Mouse (Mus musculus): ENCODE results near the gene Pomt1.
"Not testable (repeated sequence)": the region's sequence is repeated elsewhere in the genome, so short reads cannot be mapped to it uniquely, and the experiment has no call there.

Pomt1 gene

DNA sequence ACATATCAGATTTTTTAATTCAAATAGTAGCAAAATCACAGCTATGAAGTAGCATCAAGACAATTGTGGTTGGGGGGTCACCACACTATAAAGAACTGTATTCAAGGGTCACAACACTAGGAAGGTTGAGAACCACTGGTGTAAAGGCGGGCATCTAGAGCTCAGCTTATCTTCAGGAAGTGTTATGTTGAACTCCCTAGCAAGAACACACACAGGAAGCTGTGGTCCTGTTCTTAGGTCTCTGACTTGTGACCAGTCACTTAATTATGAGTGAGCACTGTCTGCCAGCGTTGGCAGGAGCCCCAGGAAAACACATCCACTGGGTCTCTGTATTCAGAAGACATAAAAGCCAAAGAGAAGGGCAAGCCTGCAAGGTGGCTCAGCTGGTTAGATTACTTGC lies 45.9 kb downstream of the Pomt1 start:
- DNase-seq (ENCODE audit: low read depth, low spot score): no peak

- DNase-seq (ENCODE audit: low read depth, low spot score): peak; percentile 67
Measured at GRCm38 (mm10) chr2:32282727-32283126, 46.3 kb downstream of the Pomt1 start.

DNA sequence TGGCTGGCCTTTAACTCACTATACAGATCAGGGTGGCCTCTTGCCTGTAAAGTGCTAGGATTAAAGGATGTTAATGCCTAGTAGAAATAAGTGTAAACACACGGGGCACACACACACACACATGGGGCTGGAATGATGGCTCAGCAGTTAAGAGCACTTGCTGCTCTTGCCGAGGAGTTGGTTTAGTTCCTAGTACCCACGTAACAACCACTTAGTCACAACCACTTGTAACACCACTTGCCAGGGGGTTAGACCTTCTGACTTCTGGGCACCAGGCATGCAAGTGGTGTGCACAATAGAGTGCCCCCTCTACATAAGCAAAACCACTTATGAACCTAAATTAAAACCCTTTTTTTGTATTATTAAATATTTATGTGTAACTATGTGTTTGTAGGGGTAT lies 47.6 kb downstream of the Pomt1 start:
- no peak for DNase-seq (ENCODE audit: low read depth, low spot score)

- no peak for DNase-seq (ENCODE audit: low read depth, low spot score)
Measured at GRCm38 (mm10) chr2:32287334-32287840, 51.0 kb downstream of the Pomt1 start, which contains the start of gene Golga2. TSS of gene Golga2 (plus strand) at chr2:32287384.

GRCm38 (mm10) chr2:32287923-32288367 lies 51.6 kb downstream of the Pomt1 start, which contains the start of gene Swi5:
TSS of gene Swi5 (minus strand) at chr2:32288075.
- peak; percentile 100 for DNase-seq (ENCODE audit: low read depth, low spot score)

- no peak for DNase-seq (ENCODE audit: low read depth, low spot score)
Measured at GRCm38 (mm10) chr2:32288371-32288931, 52.1 kb downstream of the Pomt1 start.

- DNase-seq (ENCODE audit: low read depth, low spot score): no peak
Measured at GRCm38 (mm10) chr2:32289578-32289977, 53.2 kb downstream of the Pomt1 start.

DNA sequence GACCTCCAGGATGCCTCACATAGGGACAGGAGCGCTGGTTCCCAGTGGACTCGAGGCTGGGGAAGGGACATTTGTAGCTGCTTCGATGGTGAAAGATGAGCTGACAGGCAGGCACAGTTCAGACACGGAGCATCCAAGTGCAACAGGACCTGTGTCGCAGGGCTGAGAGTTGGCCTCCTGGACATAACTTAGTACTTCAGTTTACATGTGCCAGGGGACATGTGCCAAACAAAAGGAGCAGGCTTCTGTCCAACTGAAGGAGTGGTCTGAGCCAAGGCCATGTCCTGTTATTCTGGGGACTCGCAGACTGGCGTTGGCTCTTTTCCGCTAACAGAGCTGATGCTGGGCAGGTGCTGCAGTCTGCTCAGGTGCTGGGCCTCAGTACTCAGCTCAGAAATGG lies 58.0 kb downstream of the Pomt1 start:
- peak; percentile 89 for DNase-seq (ENCODE audit: low read depth, low spot score)

DNA sequence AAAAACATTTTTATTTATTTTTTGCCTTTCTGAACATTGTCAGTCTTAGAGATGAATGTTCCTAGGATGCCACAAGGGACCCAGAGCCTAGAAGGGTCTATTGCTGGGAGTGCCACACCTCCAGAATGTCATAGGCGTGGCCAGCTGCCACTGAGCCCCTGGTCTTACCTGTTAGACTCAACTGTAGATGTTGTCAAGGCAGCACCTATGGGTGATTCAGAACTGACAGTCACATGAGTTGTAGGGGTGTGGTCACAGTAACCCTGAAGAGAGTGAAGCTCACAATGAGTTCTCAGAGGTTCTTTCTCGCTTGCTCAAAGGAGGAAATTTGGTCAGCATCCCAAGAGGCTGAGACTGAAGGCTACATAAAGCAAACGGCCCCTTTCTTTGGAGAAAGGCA lies 58.9 kb downstream of the Pomt1 start:
- no peak for DNase-seq (ENCODE audit: low read depth, low spot score)

DNA sequence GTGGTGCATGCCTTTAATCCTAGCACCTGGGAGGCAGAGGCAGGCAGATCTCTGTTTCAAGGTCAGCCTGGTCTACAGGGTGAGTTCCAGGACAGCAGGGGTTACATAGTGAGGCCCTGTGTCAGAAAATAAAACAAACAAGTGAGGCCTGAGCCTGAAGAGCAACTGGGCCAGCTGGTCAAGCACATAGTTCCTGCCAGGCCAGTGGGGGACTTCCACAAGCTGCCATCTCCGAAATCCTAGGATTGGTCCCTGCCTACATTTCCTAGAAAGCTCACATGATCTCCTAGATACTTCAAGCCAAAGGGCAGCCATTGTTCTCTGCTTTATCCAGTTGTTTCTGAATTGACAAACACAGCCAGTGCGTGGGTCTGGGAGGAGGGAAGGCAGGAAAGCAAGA lies 59.5 kb downstream of the Pomt1 start:
- DNase-seq (ENCODE audit: low read depth, low spot score): not testable (repeated sequence)

- no peak for DNase-seq (ENCODE audit: low read depth, low spot score)
Measured at GRCm38 (mm10) chr2:32299469-32299868, 63.1 kb downstream of the Pomt1 start.

DNA sequence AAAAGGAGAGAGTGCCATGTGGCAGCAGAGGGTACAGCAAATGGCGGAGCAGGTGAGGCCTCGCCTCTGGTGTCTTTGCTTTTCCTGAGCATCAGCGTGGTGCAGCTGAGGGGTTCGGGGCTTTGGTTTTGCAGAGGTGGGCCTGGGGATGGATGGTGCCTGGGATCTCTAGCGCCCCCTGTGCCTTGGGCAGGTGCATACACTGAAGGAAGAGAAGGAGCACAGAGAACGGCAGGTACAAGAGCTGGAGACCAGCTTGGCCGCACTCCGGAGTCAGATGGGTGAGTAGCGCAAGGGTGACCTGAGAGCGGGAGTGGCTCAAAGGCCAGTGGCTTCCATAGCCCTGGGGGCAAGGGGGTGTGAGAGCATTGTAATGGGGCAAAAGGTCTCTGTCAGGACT lies 66.6 kb downstream of the Pomt1 start:
- DNase-seq (ENCODE audit: low read depth, low spot score): no peak

GRCm38 (mm10) chr2:32304145-32304832 lies 67.9 kb downstream of the Pomt1 start:
- DNase-seq (ENCODE audit: low read depth, low spot score): no peak
